Mouse (Mus musculus) adrenal gland, postnatal 36 days (tissue): ENCODE data around the gene Tbc1d23. TPM values are rescaled to one million over a fixed set of nuclear protein-coding genes. Genes with fewer than 3 reads are reported as not detected.
"Not testable (repeated sequence)": the region's sequence is repeated elsewhere in the genome, so short reads cannot be mapped to it uniquely, and the experiment has no call there.

Experiments
- DNase-seq, 2 experiments: peaks; one replicate each; pipeline ENCODE4 v3.0.0; 2021; ENCODE audit warnings: mixed read lengths in 1 of 2
- total RNA-seq, 2 experiments: library from RNA; stranded (reverse); gene quantifications; 2 replicates each; pipeline ENCODE4 v1.2.3; 2021

Gene Tbc1d23
- total RNA-seq, 2 experiments from 2014 or later: 35.0 to 40.0 TPM

GRCm38 (mm10) chr16:57220361-57220760 lies 10.9 kb downstream of the Tbc1d23 start:
- DNase-seq: no peak

- no peak for DNase-seq
Observed at GRCm38 (mm10) chr16:57215957-57216356, 15.3 kb downstream of the Tbc1d23 start.

GRCm38 (mm10) chr16:57211037-57211436 lies 20.3 kb downstream of the Tbc1d23 start:
- DNase-seq: no peak

GRCm38 (mm10) chr16:57208342-57208741 lies 23.0 kb downstream of the Tbc1d23 start:
- DNase-seq: no peak

- no peak for DNase-seq
Observed at GRCm38 (mm10) chr16:57197281-57197680, 34.0 kb downstream of the Tbc1d23 start.

- no peak for DNase-seq
Observed at GRCm38 (mm10) chr16:57196590-57196989, 34.7 kb downstream of the Tbc1d23 start.

GRCm38 (mm10) chr16:57191214-57191613 lies 40.1 kb downstream of the Tbc1d23 start:
- no peak for DNase-seq

GRCm38 (mm10) chr16:57190390-57190789 lies 40.9 kb downstream of the Tbc1d23 start:
- DNase-seq: no peak

GRCm38 (mm10) chr16:57189493-57189892 lies 41.8 kb downstream of the Tbc1d23 start:
- peak in 1 of 2 experiments; percentile 7 for DNase-seq

GRCm38 (mm10) chr16:57186618-57187017 lies 44.7 kb downstream of the Tbc1d23 start:
- no peak for DNase-seq

GRCm38 (mm10) chr16:57182037-57182436 lies 49.3 kb downstream of the Tbc1d23 start:
- DNase-seq: no peak

- peak in 1 of 2 experiments; percentile 51 for DNase-seq
Observed at GRCm38 (mm10) chr16:57181180-57181579, 50.1 kb downstream of the Tbc1d23 start.

GRCm38 (mm10) chr16:57177664-57178063 lies 53.6 kb downstream of the Tbc1d23 start:
- no peak for DNase-seq

GRCm38 (mm10) chr16:57177254-57177653 lies 54.0 kb downstream of the Tbc1d23 start:
- peak; percentile 24 to 25 for DNase-seq

- no peak for DNase-seq
Observed at GRCm38 (mm10) chr16:57176276-57176675, 55.0 kb downstream of the Tbc1d23 start.

GRCm38 (mm10) chr16:57175751-57176150 lies 55.6 kb downstream of the Tbc1d23 start:
- DNase-seq: no peak

GRCm38 (mm10) chr16:57174480-57174879 lies 56.8 kb downstream of the Tbc1d23 start:
- not testable (repeated sequence) for DNase-seq

GRCm38 (mm10) chr16:57171570-57171969 lies 59.7 kb downstream of the Tbc1d23 start:
- DNase-seq: no peak

GRCm38 (mm10) chr16:57171161-57171560 lies 60.1 kb downstream of the Tbc1d23 start:
- no peak for DNase-seq

- DNase-seq: no peak
Observed at GRCm38 (mm10) chr16:57168236-57168635, 63.1 kb downstream of the Tbc1d23 start.

- no peak for DNase-seq
Observed at GRCm38 (mm10) chr16:57167514-57167912, 63.8 kb downstream of the Tbc1d23 start.

GRCm38 (mm10) chr16:57166611-57167513 lies 64.4 kb downstream of the Tbc1d23 start, which contains the start of gene Nit2:
Nit2 (minus strand) TSS chr16:57167341.
- DNase-seq: peak; percentile 97 to 98

GRCm38 (mm10) chr16:57166086-57166485 lies 65.2 kb downstream of the Tbc1d23 start:
- DNase-seq: no peak

- DNase-seq: no peak
Observed at GRCm38 (mm10) chr16:57165157-57165556, 66.1 kb downstream of the Tbc1d23 start.
